Mouse (Mus musculus): ENCODE measurements around the gene Wnt9b. TPM values are rescaled to one million over a fixed set of nuclear protein-coding genes. Genes with fewer than 3 reads are reported as not detected.
A peak's percentile ranks its signal among the peaks of the same experiment; 100 is the strongest.

Wnt9b gene
- polyA plus RNA-seq, 1 experiment from 2014 or later, result 0.84 TPM

- no peaks in the 10 kb centered on the region for H3K9me3 ChIP-seq
- H3K4me3 ChIP-seq, result no peak overlapping the region
- H3K4me1 ChIP-seq, result peaks cover 17% of the 10 kb centered on the region
- ATAC-seq (ENCODE audit: low FRiP score, low read depth), result no peak
- no peak overlapping the region for H3K4me2 ChIP-seq (replicated peaks)
- WGBS, result 84% methylated on average over 11 of the region's 11 CpGs
- H3K27ac ChIP-seq (replicated peaks), result no peak overlapping the region
- H3K27me3 ChIP-seq, result no peaks in the 10 kb centered on the region; the same call in 1 of the 2 replicates
- no peak overlapping the region for H3K9ac ChIP-seq (replicated peaks)
- H3K36me3 ChIP-seq, result no peaks in the 10 kb centered on the region
These were observed 25.3 kb downstream of the Wnt9b start for GRCm38 (mm10) chr11:103724331-103724771.

GRCm38 (mm10) chr11:103722040-103722481, 27.6 kb downstream of the Wnt9b start:
- peak; percentile 44; the same call in 1 of the 2 replicates for ATAC-seq (ENCODE audit: low FRiP score, low read depth)
- peaks cover 20% of the 10 kb centered on the region for H3K4me1 ChIP-seq
- no peak overlapping the region for H3K4me3 ChIP-seq
- H3K36me3 ChIP-seq, result no peaks in the 10 kb centered on the region
- peak overlapping the region; percentile 38 for H3K4me2 ChIP-seq (replicated peaks)
- no peaks in the 10 kb centered on the region; the same call in 1 of the 2 replicates for H3K27me3 ChIP-seq
- H3K27ac ChIP-seq (replicated peaks), result peak overlapping the region; percentile 64
- H3K9me3 ChIP-seq, result no peaks in the 10 kb centered on the region
- H3K9ac ChIP-seq (replicated peaks), result no peak overlapping the region; the same call in 1 of the 2 replicates
- 21% methylated on average over 9 of the region's 9 CpGs for WGBS

- H3K4me2 ChIP-seq (replicated peaks), result peak overlapping the region; percentile 38
- 21% methylated on average over 15 of the region's 15 CpGs for WGBS
- no peaks in the 10 kb centered on the region for H3K9me3 ChIP-seq
- H3K27me3 ChIP-seq, result no peaks in the 10 kb centered on the region; the same call in 1 of the 2 replicates
- 0 out of 2 replicates have a peak, but pooled peaks have one; percentile 19 for ATAC-seq (ENCODE audit: low FRiP score, low read depth)
- H3K27ac ChIP-seq (replicated peaks), result peak overlapping the region; percentile 64; the same call in 1 of the 2 replicates
- H3K4me3 ChIP-seq, result no peak overlapping the region
- no peaks in the 10 kb centered on the region for H3K36me3 ChIP-seq
- H3K9ac ChIP-seq (replicated peaks), result no peak overlapping the region; the same call in 1 of the 2 replicates
- H3K4me1 ChIP-seq, result peaks cover 20% of the 10 kb centered on the region
These were observed 28.1 kb downstream of the Wnt9b start for GRCm38 (mm10) chr11:103721468-103722039.

GRCm38 (mm10) chr11:103719436-103719835, 30.2 kb downstream of the Wnt9b start:
- no peak for ATAC-seq (ENCODE audit: low FRiP score, low read depth)
- Histone ChIP-seq H3K36me3 (no peaks in the 10 kb centered on the region), H3K27ac (replicated peaks) (no peak overlapping the region), H3K9me3 (no peaks in the 10 kb centered on the region), H3K4me3 (no peak overlapping the region), H3K4me1 (peaks cover 20% of the 10 kb centered on the region), H3K9ac (replicated peaks) (no peak overlapping the region), H3K4me2 (replicated peaks) (no peak overlapping the region), H3K27me3 (peaks cover 4% of the 10 kb centered on the region)
- WGBS, result 73% methylated on average over 5 of the region's 5 CpGs

GRCm38 (mm10) chr11:103716971-103717370, 32.6 kb downstream of the Wnt9b start:
- peak overlapping the region; percentile 30; the same call in 1 of the 2 replicates for H3K27ac ChIP-seq (replicated peaks)
- H3K4me1 ChIP-seq, result peaks cover 15% of the 10 kb centered on the region
- no peaks in the 10 kb centered on the region for H3K36me3 ChIP-seq
- peaks cover 4% of the 10 kb centered on the region; the same call in 1 of the 2 replicates for H3K27me3 ChIP-seq
- WGBS, result 25% methylated on average over 9 of the region's 9 CpGs
- H3K4me3 ChIP-seq, result no peak overlapping the region
- no peak for ATAC-seq (ENCODE audit: low FRiP score, low read depth)
- H3K9me3 ChIP-seq, result no peaks in the 10 kb centered on the region
- no peak overlapping the region for H3K9ac ChIP-seq (replicated peaks)
- H3K4me2 ChIP-seq (replicated peaks), result no peak overlapping the region

GRCm38 (mm10) chr11:103714074-103714473, 35.5 kb downstream of the Wnt9b start:
- H3K9ac ChIP-seq (replicated peaks), result no peak overlapping the region
- H3K27me3 ChIP-seq, result peaks cover 4% of the 10 kb centered on the region; the same call in 1 of the 2 replicates
- 90% methylated on average over 2 of the region's 2 CpGs for WGBS
- H3K27ac ChIP-seq (replicated peaks), result no peak overlapping the region
- no peaks in the 10 kb centered on the region for H3K9me3 ChIP-seq
- H3K4me1 ChIP-seq, result peaks cover 6% of the 10 kb centered on the region; the same call in 1 of the 2 replicates
- H3K4me3 ChIP-seq, result no peak overlapping the region
- H3K4me2 ChIP-seq (replicated peaks), result no peak overlapping the region
- ATAC-seq (ENCODE audit: low FRiP score, low read depth), result no peak
- H3K36me3 ChIP-seq, result no peaks in the 10 kb centered on the region

GRCm38 (mm10) chr11:103711851-103712587, 37.6 kb downstream of the Wnt9b start:
- Histone ChIP-seq H3K36me3 (no peaks in the 10 kb centered on the region), H3K27ac (replicated peaks) (no peak overlapping the region), H3K9me3 (no peaks in the 10 kb centered on the region), H3K27me3 (peaks cover 4% of the 10 kb centered on the region; the same call in 1 of the 2 replicates), H3K4me1 (peaks cover 3% of the 10 kb centered on the region; the same call in 1 of the 2 replicates), H3K4me2 (replicated peaks) (no peak overlapping the region), H3K9ac (replicated peaks) (no peak overlapping the region), H3K4me3 (no peak overlapping the region)
- no peak for ATAC-seq (ENCODE audit: low FRiP score, low read depth)
- WGBS, result 70% methylated on average over 28 of the region's 28 CpGs

GRCm38 (mm10) chr11:103709982-103710381, 39.6 kb downstream of the Wnt9b start:
- no peak for ATAC-seq (ENCODE audit: low FRiP score, low read depth)
- H3K9ac ChIP-seq (replicated peaks), result no peak overlapping the region
- H3K4me3 ChIP-seq, result no peak overlapping the region
- no peak overlapping the region for H3K27ac ChIP-seq (replicated peaks)
- 85% methylated on average over 1 of the region's 1 CpGs for WGBS
- 0 out of 2 replicates have a peak, but pooled peaks cover 3% of the 10 kb centered on the region for H3K4me1 ChIP-seq
- H3K36me3 ChIP-seq, result no peaks in the 10 kb centered on the region
- no peak overlapping the region for H3K4me2 ChIP-seq (replicated peaks)
- peaks cover 2% of the 10 kb centered on the region; the same call in 1 of the 2 replicates for H3K27me3 ChIP-seq
- H3K9me3 ChIP-seq, result no peaks in the 10 kb centered on the region

GRCm38 (mm10) chr11:103707005-103707404, 42.6 kb downstream of the Wnt9b start:
- Histone ChIP-seq H3K36me3 (0 out of 2 replicates have a peak, but pooled peaks cover 4% of the 10 kb centered on the region), H3K4me3 (no peak overlapping the region), H3K4me1 (0 out of 2 replicates have a peak, but pooled peaks cover 1% of the 10 kb centered on the region), H3K9ac (replicated peaks) (no peak overlapping the region), H3K9me3 (no peaks in the 10 kb centered on the region), H3K27ac (replicated peaks) (no peak overlapping the region), H3K4me2 (replicated peaks) (no peak overlapping the region), H3K27me3 (no peaks in the 10 kb centered on the region)
- 62% methylated on average over 8 of the region's 8 CpGs for WGBS
- ATAC-seq (ENCODE audit: low FRiP score, low read depth), result no peak

GRCm38 (mm10) chr11:103698226-103698625, 51.4 kb downstream of the Wnt9b start:
- H3K9me3 ChIP-seq, result no peaks in the 10 kb centered on the region
- no peak for ATAC-seq (ENCODE audit: low FRiP score, low read depth)
- H3K27ac ChIP-seq (replicated peaks), result peak overlapping the region; percentile 93
- H3K9ac ChIP-seq (replicated peaks), result peak overlapping the region; percentile 88
- H3K36me3 ChIP-seq, result no peaks in the 10 kb centered on the region
- peak overlapping the region; percentile 94 for H3K4me3 ChIP-seq
- H3K4me1 ChIP-seq, result peaks cover 9% of the 10 kb centered on the region; the same call in 1 of the 2 replicates
- no peaks in the 10 kb centered on the region for H3K27me3 ChIP-seq
- WGBS, result 82% methylated on average over 2 of the region's 2 CpGs
- peak overlapping the region; percentile 71 for H3K4me2 ChIP-seq (replicated peaks)

- Histone ChIP-seq H3K27ac (replicated peaks) (peak within 1 kb of the TSS; percentile 93), H3K9me3 (no peaks in the 10 kb centered on the region), H3K27me3 (no peaks in the 10 kb centered on the region), H3K4me3 (peak within 1 kb of the TSS; percentile 94), H3K9ac (replicated peaks) (peak within 1 kb of the TSS; percentile 88), H3K4me1 (peaks cover 9% of the 10 kb centered on the region; the same call in 1 of the 2 replicates), H3K4me2 (replicated peaks) (peak within 1 kb of the TSS; percentile 71), H3K36me3 (no peaks in the 10 kb centered on the region)
- 1% methylated on average over 57 of the region's 57 CpGs for WGBS
- peak; percentile 98 for ATAC-seq (ENCODE audit: low FRiP score, low read depth)
These were observed 52.0 kb downstream of the Wnt9b start, which contains the start of gene Gosr2 for GRCm38 (mm10) chr11:103697565-103698176. Gene Gosr2, minus strand, starts transcription at chr11:103697898.

Measured in midbrain, embryonic 12.5 days (tissue).